Mouse (Mus musculus) gonadal fat pad, adult 2 months (tissue): Measurements from ENCODE around the gene Stk11. TPM values are rescaled to one million over a fixed set of nuclear protein-coding genes. Genes with fewer than 3 reads are reported as not detected.

Source experiments
- DNase-seq: peaks from one replicate; pipeline ENCODE4 v3.0.0-alpha.2; 2012; ENCODE audit warnings: low read depth
- polyA plus RNA-seq: library from polyadenylated mRNA; depleted of rRNA; stranded (reverse); fragments of >200 nt; gene quantifications from 2 replicates; pipeline ENCODE4 v1.2.3, GENCODE M21; 2012

Stk11 gene
- polyA plus RNA-seq, 1 experiment = 108 TPM

- no peak for DNase-seq
Measured at GRCm38 (mm10) chr10:80130403-80131031, 14.9 kb downstream of the Stk11 start.

- no peak for DNase-seq
Measured at GRCm38 (mm10) chr10:80131316-80131951, 15.8 kb downstream of the Stk11 start.

GRCm38 (mm10) chr10:80131952-80132350, 16.3 kb downstream of the Stk11 start:
- DNase-seq = no peak

- no peak for DNase-seq
Measured at GRCm38 (mm10) chr10:80133226-80133849, 17.7 kb downstream of the Stk11 start.

GRCm38 (mm10) chr10:80134421-80134820, 18.8 kb downstream of the Stk11 start:
- DNase-seq = no peak

- no peak for DNase-seq
Measured at GRCm38 (mm10) chr10:80135161-80135560, 19.6 kb downstream of the Stk11 start.

DNA sequence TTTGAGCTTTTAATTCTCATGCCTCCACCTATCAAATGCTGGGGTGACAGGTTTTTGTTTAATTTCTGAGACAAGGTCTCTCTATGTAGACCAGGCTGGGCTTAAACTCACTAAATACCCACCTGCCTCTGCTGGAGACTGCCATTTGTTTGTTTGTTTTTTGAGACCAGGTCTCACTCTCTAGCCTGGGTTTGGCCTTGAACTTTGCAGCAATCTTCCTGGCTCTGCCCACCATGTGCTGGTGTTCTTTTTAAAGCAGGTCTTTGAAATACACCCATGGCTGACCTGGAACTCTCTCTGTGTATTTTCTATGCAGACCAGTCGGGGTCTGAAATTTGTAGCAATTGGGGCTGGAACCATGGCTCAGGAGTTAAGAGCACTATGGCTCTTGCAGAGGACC, 20.0 kb downstream of the Stk11 start:
- DNase-seq = no peak

DNA sequence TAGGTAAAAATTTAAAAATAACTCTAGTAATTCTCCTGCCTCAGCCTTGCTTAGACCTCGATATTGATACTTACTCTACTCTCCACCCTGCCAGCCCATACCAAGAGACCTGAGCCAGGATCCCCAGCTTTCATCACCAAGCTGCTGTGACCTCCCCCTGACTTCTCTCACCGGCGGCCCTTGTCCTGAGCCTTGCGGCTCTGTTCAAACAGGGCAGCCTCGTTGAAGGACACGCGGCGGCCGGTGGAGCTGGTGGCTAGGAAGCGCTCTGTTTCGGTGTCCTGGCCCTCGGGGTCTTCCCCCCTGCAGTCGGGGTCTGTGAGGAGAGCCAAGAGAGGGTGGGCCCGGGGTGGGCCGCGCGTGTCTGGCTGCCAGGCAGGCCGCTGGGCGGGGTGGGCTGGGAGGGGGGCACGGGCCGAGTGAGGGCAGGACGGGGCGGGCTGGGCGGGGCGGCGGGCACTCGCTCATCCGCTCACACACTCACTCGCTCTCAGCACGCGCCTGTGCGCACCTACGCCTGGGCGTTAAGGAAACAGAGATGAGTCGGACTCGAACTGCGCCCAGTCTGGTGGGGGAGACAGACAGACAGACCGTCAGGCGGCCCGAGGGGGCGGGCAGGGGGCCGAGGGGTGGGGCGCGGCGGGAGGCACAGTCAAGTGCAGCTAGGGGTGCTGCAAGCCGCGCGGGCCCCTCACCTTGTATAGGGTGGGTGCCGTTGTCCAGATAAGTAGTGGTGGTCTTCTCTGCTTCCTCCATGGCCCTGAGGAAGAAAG, 20.8 kb downstream of the Stk11 start:
- no peak for DNase-seq

DNA sequence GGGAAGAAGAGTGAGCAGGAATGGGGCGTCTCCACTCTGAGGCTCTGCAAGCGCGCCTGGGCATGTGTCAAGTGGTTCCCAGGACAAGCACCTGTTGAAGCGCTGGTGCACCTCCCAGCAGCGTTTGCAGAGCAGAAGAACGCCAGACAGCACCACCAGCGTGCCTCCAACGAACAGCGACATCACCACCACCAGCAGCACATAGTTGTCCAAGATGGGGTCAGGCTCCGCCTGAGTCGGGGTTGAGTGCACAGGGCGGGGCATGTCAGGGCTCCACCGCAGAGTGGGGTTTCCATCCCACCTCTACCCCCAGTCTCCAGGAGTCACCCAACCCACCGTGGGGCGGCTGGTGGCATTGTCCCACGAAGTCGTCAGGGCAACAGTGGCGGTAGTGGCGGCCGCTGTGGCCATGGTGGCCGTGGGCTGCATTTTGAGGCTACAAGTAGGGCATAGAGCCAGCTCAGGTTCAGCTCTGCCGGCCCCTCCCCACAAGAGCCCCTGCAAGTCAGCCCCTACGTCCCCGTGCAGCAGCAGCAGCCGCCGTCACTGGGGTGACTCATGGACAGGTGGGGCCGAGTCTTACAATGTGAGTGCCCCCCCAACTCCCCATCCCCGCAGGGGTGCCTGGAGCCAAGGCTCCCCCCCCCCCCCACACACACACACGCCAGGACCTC, 21.5 kb downstream of the Stk11 start:
- DNase-seq = no peak

DNA sequence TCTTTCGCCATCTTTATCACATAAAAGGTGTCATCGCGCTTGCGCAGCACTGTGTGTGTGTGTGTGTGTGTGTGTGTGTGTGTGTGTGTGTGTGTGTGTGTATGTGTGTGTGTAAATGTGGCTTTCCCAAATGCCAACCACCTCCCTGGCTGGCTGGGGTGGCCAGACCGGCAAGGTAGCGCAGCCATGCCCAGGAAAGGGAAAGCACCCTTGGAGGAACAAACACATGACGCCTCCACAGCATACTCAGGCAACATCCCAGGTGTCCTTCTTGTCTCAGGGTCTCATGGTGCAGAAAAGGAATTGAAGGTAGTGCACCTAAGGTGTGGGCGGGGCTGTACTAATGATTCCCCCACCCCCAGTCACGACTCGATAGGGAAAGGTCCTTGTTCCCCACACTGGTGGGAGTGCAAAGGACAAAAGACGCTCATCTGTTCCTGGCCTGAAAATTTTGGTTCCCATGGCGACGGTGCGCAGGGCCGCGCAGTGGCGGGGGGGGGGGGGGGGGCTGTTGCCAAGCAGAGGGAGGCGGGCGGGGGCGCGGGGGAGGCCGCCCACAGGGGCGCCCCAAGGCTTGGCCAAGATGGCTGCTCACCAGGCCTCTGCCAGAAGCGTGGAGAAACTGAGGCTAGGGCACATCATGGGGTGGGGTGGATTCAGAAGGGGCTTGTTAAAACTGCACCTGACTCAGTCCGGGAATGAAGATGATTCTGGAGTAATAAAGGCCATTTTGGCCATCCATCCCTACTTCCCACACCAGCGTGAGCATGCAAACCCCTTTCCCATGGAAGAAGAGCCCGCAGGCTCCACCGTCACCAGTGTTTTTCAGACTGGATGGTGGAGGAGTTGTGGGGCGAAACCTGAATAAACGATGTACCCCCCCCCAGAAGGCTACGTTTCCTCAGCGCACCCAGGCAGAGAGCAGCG, 22.3 kb downstream of the Stk11 start:
- DNase-seq = no peak

DNA sequence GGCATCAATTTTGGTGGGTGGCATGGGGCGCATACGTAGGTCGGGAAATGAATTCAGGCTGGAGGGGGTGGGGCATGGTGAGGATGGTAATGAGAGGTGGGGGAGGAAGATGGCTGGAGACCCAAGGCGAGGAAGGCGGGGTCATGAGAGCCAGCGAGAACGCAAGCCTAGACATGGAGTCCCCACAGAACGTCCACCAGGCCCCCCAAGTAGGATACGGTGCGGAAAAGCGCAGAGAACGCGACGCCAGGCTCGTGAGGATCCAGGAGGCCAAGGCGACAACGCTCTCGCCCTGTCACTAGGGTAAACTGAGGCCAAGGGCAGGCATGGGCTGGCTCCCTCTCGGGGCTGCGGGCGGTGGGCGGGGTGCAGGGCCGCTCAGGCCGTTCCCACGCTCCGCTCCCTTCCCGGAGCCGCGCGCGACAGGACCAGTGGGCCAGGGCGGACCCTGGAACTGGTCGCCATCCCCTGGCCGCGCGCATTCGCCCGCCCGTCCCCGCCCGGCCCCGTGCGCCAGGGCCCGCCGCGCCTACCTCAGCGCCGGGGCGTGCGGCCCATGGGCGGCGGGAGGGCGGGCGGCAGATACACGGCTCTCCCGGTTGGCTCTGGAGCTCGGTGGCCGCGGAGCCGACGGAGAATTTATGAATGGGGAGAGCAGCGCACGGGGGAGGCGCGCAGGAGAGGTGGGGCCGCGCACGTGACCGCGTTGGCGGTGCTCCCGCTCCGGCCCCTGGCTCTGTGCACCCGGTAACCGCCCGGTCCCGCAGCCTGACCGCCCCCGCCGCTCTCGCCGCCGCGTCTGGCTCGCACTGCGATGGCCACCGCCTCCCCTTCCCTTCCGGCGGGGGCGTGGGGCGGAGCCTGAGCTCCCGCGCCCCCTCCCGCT, 23.2 kb downstream of the Stk11 start, which contains the start of gene Atp5d:
Atp5d (plus strand) TSS at position 80 of the 886 bp plus-strand sequence.
- DNase-seq = no peak

GRCm38 (mm10) chr10:80139439-80139775, 23.8 kb downstream of the Stk11 start:
- DNase-seq = no peak

DNA sequence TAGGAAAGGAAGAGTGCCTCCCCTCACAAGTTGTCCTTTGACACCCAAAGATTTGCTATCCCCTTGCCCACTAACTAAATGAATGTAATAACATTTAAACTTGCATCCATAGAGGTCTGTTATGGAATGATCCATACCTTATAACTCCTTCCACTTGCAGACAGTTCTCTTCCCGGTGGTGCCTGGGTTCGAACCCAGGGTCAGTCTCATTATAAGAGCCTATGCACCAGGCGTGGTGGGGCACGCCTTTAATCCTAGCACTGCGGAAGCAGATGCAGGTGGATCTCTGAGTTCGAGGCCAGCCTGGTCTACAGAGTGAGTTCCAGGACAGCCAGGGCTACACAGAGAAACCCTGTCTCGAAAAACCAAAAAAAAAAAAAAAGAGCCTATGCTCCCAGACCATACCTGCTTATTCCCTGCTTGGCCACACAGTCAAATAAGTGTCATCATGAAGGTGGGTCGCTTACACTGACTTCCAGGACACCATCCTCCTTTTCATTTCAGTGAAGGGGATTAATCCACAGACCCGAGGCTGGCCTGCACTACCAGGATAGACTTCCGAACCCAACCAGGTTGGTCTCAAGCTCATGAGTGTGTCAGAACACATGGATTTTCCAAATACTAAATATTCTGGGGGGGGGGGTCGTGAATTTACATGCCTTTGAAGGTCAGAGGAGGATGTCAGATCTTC, 24.5 kb downstream of the Stk11 start:
- DNase-seq = no peak

GRCm38 (mm10) chr10:80140666-80141035, 25.0 kb downstream of the Stk11 start, which contains the start of gene Cbarp:
Cbarp (minus strand) TSS chr10:80140835.
- no peak for DNase-seq

- no peak for DNase-seq
Measured at GRCm38 (mm10) chr10:80141243-80141642, 25.6 kb downstream of the Stk11 start.

- DNase-seq = peak; percentile 88
Measured at GRCm38 (mm10) chr10:80141786-80142529, 26.4 kb downstream of the Stk11 start.

DNA sequence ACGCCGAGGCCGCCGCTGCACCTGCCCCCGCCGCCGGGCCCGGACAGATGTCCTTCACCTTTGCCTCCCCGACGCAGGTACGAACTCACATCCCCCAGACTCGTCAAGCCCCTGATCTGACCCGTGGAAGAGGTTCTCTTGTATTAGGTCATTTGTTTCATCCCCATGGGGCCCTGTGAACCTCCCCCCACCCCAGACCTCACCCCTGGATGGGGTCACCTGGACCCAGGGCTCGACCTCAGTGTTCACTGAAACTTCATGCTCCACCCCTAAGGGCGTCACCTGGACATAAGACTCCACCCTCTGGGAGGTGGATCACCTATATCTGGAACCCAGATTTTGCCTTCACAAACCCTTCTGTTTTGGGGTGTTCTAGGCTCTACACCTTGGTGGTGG, 26.9 kb downstream of the Stk11 start:
- DNase-seq = no peak

GRCm38 (mm10) chr10:80143664-80144063, 28.1 kb downstream of the Stk11 start:
- no peak for DNase-seq
